Mouse (Mus musculus) mouse embryonic stem cell (cell line): ENCODE data around the gene Nosip.
"Not testable (repeated sequence)": the region's sequence is repeated elsewhere in the genome, so short reads cannot be mapped to it uniquely, and the experiment has no call there.

Experiments used
- in situ Hi-C, 2 experiments: fragments of 300-500 bp; cut with MboI; formaldehyde crosslinking; loops; 1 replicate in 1 of 2; 3 replicates in 1 of 2; pipeline ENCODE4 v1.14.3; 2019 to 2020; ENCODE audit warnings: low sequenced_read_pairs in 2 of 2, low pct_unique_long_range_greater_than_20kb in 1 of 2, mixed read lengths in 1 of 2; ENCODE audit not compliant: unreplicated experiment in 1 of 2

Nosip gene

GRCm38 (mm10) chr7:45124224-45125143 is 62.3 kb downstream of the Nosip start, which contains the start of gene Rps11:
Gene Rps11 (minus strand): TSS chr7:45124439.
- in situ Hi-C loops = no loop called here

GRCm38 (mm10) chr7:45125144-45125600 is 62.9 kb downstream of the Nosip start:
- in situ Hi-C loops = no loop called here

- in situ Hi-C loops = not testable (repeated sequence)
Measured at GRCm38 (mm10) chr7:45125649-45126048, 63.4 kb downstream of the Nosip start.

GRCm38 (mm10) chr7:45126147-45126843 is 64.1 kb downstream of the Nosip start:
- in situ Hi-C loops = no loop called here

GRCm38 (mm10) chr7:45126844-45127699 is 64.8 kb downstream of the Nosip start:
- in situ Hi-C loops = no loop called here
